Mouse (Mus musculus) neural tube, embryonic 14.5 days (tissue): ENCODE measurements around the gene St6gal1. TPM values are rescaled to one million over a fixed set of nuclear protein-coding genes. Genes with fewer than 3 reads are reported as not detected.

Source experiments
- ATAC-seq: fragments of 200-750 bp; cut with Nextera tagmentation; 2 replicates; pipeline ENCODE4 v1.8.0; 2017; ENCODE audit warnings: low read depth, mild to moderate bottlenecking, moderate TSS enrichment, moderate library complexity
- H3K27ac ChIP-seq: fragments of 300-500 bp; sonication (generic); 2 replicates; pipeline ENCODE4 v1.5.1; 2014; ENCODE audit warnings: low read depth, mild to moderate bottlenecking, control low read depth, low read length, moderate library complexity, mixed read lengths
- H3K27me3 ChIP-seq: fragments of 300-500 bp; sonication (generic); 2 replicates; pipeline ENCODE4 v1.6.1; 2014; ENCODE audit warnings: low read length; ENCODE audit not compliant: control insufficient read depth, insufficient read depth
- H3K36me3 ChIP-seq: fragments of 300-500 bp; sonication (generic); 2 replicates; pipeline ENCODE4 v1.6.1; 2014; ENCODE audit warnings: low read length, mixed read lengths; ENCODE audit not compliant: control insufficient read depth, insufficient read depth
- H3K4me1 ChIP-seq: fragments of 300-500 bp; sonication (generic); 2 replicates; pipeline ENCODE4 v1.6.1; 2014; ENCODE audit warnings: low read length; ENCODE audit not compliant: control insufficient read depth, insufficient read depth
- H3K4me2 ChIP-seq: fragments of 300-500 bp; sonication (generic); 2 replicates; pipeline ENCODE4 v1.6.1; 2014; ENCODE audit warnings: mild to moderate bottlenecking, low read depth, low read length, control low read depth
- H3K4me3 ChIP-seq: fragments of 300-500 bp; sonication (generic); 2 replicates; pipeline ENCODE4 v1.5.1; 2014; ENCODE audit warnings: low read depth, low read length, control low read depth, mixed read lengths
- H3K9ac ChIP-seq: fragments of 300-500 bp; sonication (generic); replicated peaks from 2 replicates; pipeline ENCODE4 v1.6.1; 2014; ENCODE audit warnings: low read depth, mild to moderate bottlenecking, control low read depth, low read length, mixed read lengths
- H3K9me3 ChIP-seq: fragments of 300-500 bp; sonication (generic); 2 replicates; pipeline ENCODE4 v1.6.1; 2016; ENCODE audit warnings: low read length; ENCODE audit not compliant: control insufficient read depth
- WGBS: fragments of 180-500 bp; shearing (Covaris S2); extraction: QIAGEN DNeasy Blood & Tissue Kit; methylation state at CpG from one replicate; pipeline ENCODE4 v1.1.7; 2014; 5-methylcytosine and 5-hydroxymethylcytosine counted together
- polyA plus RNA-seq: library from polyadenylated mRNA; unstranded; fragments of >200 nt; fragmentation: Nextera tagmentation; extraction: Ambion mirVana; gene quantifications from 2 replicates; pipeline ENCODE4 v1.2.1, GENCODE M21; 2014

St6gal1 gene
- polyA plus RNA-seq, 1 experiment from 2014 or later: 23.0 TPM

DNA sequence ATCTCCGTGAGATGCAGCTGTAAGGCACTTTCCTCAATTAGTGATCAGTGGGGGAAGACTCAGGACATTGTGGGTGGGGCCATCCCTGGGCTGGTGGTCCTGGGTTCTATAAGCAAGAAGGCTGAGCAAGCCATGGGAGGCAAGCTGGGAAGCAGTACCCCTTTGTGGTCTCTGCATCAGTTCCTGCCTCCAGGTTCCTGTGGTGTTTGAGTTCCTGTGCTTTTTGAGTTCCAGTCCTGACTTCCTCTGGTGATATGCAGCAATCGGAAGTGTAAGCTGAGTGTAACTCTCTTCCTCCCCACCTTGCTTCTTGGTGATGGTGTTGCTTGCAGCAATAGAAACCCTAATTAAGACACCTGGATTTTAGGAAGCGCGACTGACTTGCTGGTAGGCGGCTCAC is 58.4 kb downstream of the St6gal1 start:
- WGBS: 89% methylated on average over 5 of the region's 5 CpGs
- no peaks in the 10 kb centered on the region for H3K4me1 ChIP-seq
- H3K4me2 ChIP-seq: no peak overlapping the region
- H3K9ac ChIP-seq: no peak overlapping the region
- no peak for ATAC-seq
- no peaks in the 10 kb centered on the region for H3K9me3 ChIP-seq
- no peak overlapping the region for H3K4me3 ChIP-seq
- H3K27me3 ChIP-seq: no peaks in the 10 kb centered on the region
- H3K36me3 ChIP-seq: no peaks in the 10 kb centered on the region
- no peak overlapping the region for H3K27ac ChIP-seq

DNA sequence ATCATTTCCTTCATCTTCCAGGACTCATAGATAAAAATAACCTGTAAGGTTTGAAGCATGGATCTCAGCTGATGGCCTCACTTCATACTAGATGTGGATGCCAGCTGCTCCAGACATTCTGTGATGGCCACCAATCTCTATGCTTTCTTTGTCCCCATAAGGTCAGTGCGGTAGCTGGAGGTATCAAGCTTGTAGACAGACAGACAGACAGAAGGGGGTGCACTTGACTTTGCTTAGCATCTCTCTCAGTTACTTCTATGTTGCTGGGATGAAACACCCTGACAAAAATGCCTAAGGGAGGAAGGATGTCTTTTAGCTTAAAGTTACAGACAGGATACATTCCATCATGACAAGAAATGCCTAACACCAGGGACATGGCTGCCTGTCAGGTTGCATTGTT is 59.1 kb downstream of the St6gal1 start:
- H3K4me2 ChIP-seq: no peak overlapping the region
- no peaks in the 10 kb centered on the region for H3K4me1 ChIP-seq
- H3K27ac ChIP-seq: no peak overlapping the region
- 95% methylated on average over 1 of the region's 1 CpGs for WGBS
- no peaks in the 10 kb centered on the region for H3K36me3 ChIP-seq
- H3K27me3 ChIP-seq: no peaks in the 10 kb centered on the region
- no peak overlapping the region for H3K4me3 ChIP-seq
- H3K9me3 ChIP-seq: no peaks in the 10 kb centered on the region
- ATAC-seq: no peak
- no peak overlapping the region for H3K9ac ChIP-seq

DNA sequence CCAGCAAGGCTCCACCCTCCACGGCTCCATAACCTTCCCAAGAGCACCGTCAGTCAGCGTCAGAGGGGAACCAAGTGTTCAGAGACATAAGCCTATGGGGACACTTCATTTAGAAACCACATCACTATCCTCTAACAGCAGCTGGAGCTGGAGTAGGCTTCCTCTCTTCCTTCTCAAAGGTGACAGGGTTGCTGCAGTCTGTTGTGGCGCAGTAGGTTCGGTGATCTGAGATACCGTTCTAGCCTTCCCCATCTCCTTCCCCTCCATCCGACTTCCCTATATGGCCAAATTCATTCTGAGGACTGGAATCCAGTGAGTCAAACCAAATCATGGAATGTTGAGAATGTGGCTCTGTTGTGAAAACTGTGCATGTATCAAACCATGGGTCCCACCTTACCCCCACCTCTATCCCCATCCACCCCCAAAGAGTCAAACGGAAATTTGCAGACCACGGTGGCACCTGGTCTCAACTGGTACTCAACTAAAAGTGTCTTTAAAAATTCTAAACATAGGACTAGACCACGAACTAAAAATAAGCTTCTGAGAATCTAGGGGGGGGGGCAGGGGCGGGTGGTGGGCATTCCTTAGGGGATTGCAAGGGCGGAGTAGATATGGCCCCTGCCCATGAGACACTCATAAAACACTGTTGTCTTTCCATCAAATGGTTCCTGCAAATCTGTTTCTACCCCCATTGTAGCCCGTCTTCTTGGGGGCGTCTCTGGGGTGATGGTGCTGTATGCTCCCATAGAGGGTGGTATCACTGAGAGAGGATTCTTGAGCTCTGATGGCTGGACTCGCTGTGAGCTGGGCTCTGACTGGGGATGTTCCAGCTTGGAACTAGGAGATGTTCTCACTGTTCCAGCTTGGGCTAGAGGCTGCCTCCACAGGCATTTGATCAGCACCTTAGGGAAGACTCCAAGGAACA is 60.2 kb downstream of the St6gal1 start:
- H3K36me3 ChIP-seq: no peaks in the 10 kb centered on the region
- H3K9ac ChIP-seq: no peak overlapping the region
- no peak overlapping the region for H3K4me3 ChIP-seq
- H3K9me3 ChIP-seq: no peaks in the 10 kb centered on the region
- WGBS: 78% methylated on average over 15 of the region's 15 CpGs
- no peak for ATAC-seq
- no peaks in the 10 kb centered on the region for H3K27me3 ChIP-seq
- no peak overlapping the region for H3K4me2 ChIP-seq
- H3K27ac ChIP-seq: no peak overlapping the region
- H3K4me1 ChIP-seq: no peaks in the 10 kb centered on the region

DNA sequence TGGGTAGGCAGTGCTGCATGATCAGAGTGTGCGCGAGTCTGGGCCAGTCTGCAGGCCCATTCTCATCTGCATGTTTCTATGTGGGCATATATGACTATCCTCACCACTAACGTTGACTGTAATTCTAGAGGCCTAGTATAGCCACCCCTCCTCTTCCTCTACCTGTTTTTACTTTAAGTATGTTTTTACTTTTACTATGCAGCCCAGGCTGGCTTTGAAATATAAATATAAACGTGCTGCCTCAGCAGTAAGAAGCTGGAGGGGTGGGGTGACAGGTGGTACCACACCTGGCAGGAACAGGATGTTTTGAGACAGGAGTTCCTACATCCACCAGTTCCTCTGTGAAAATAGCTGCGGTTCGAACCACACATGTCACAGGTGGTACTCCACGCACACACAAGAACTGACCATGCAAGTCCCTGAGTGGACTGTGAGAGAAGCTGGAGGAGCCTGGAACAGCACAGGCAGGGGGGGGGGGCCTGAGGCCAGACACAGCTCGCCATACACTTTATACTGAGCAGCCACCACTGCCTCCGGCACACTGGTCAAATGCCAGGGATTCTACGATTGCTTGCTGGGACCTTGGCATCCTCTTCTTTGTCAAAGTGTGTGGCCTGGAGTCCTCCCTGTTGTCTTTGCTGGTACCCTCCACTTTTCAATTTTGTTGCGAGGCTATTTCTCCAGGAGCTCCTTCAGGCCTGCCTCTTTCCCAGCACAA is 62.0 kb downstream of the St6gal1 start:
- no peaks in the 10 kb centered on the region for H3K9me3 ChIP-seq
- 87% methylated on average over 11 of the region's 11 CpGs for WGBS
- no peak overlapping the region for H3K27ac ChIP-seq
- H3K4me1 ChIP-seq: no peaks in the 10 kb centered on the region
- no peak overlapping the region for H3K4me3 ChIP-seq
- no peak overlapping the region for H3K4me2 ChIP-seq
- H3K36me3 ChIP-seq: no peaks in the 10 kb centered on the region
- no peaks in the 10 kb centered on the region for H3K27me3 ChIP-seq
- ATAC-seq: no peak
- H3K9ac ChIP-seq: no peak overlapping the region

DNA sequence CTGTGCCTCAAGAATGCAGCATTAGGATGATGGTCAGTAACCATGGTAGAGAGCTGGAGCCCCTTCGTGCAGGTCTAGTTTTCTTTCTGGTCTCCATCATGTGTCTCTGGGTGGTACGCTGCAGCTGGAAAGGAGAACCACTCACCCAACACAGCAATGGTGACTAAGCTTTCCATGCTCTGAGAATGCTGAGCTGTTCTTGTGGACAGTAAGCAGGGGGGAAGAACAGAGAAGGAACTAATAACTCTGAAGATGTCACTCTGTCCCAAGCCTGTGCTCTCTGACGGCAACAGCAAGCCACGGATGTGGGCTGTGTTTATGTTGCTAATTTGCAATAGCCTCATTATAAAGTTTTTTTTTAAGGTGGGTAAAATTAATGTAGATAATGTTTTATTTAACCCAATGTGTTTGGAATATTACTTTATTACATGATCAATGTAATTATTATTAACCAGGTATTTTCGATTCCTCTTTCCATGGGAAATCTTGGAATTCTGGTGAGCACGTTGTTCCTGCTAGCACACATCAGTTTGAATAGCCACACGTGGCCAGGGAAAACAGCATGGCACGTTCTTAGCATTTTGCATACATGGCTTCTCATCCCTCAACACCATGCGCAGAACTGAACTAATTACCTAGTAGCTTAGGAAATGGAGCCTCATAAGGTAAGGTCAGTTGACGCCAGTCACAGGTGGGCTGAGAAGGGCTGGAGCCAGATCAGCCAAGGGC is 62.9 kb downstream of the St6gal1 start:
- H3K27ac ChIP-seq: no peak overlapping the region
- H3K4me1 ChIP-seq: no peaks in the 10 kb centered on the region
- no peaks in the 10 kb centered on the region for H3K9me3 ChIP-seq
- no peak overlapping the region for H3K4me3 ChIP-seq
- H3K27me3 ChIP-seq: no peaks in the 10 kb centered on the region
- no peak overlapping the region for H3K9ac ChIP-seq
- WGBS: 95% methylated on average over 10 of the region's 10 CpGs
- H3K36me3 ChIP-seq: no peaks in the 10 kb centered on the region
- no peak overlapping the region for H3K4me2 ChIP-seq
- ATAC-seq: no peak

DNA sequence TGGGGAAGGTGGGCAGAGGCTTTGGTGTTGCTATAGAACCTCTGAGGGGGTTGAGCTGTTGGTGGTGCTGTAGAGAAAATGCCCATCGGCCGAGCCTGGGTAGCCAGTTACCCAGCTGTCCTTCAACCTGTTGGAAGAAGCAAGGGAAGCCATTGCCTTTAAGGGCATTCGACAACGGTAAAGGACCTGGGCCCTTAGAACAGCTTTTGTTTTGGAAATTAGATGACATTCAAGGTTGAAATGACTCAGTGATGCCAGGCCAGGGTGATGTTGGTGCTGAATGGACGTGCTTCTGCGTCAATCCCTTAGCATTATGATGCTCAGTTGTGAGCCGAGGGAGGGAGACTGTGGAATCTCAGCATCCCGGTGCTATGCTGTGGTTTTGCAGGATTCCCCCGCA is 63.6 kb downstream of the St6gal1 start:
- no peak overlapping the region for H3K9ac ChIP-seq
- ATAC-seq: no peak
- no peaks in the 10 kb centered on the region for H3K4me1 ChIP-seq
- no peak overlapping the region for H3K27ac ChIP-seq
- no peaks in the 10 kb centered on the region for H3K27me3 ChIP-seq
- no peak overlapping the region for H3K4me3 ChIP-seq
- 91% methylated on average over 9 of the region's 9 CpGs for WGBS
- no peak overlapping the region for H3K4me2 ChIP-seq
- H3K9me3 ChIP-seq: no peaks in the 10 kb centered on the region
- no peaks in the 10 kb centered on the region for H3K36me3 ChIP-seq

DNA sequence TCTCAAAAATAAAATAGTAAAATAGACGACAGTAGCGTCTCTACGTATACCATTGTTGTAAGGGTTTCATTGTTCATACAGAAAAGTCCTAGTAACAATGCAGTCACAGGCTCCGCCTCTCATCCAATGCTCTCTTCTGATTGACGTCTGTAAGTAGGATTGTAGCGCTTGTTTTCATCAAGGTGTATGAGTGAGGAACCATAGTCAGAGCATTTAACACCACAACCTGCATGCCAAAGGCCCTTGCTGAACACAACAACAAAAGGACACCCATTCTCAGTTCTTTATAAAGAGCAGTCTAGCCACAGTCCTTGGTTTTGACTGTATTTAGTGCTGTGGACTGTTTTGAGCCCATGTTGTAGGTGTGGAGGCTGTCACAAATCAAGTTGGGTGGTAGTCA is 64.9 kb downstream of the St6gal1 start:
- Histone ChIP-seq H3K27ac (no peak overlapping the region), H3K9ac (no peak overlapping the region), H3K4me3 (no peak overlapping the region), H3K9me3 (no peaks in the 10 kb centered on the region), H3K27me3 (no peaks in the 10 kb centered on the region), H3K4me2 (no peak overlapping the region), H3K36me3 (no peaks in the 10 kb centered on the region), H3K4me1 (no peaks in the 10 kb centered on the region)
- no peak for ATAC-seq
- 93% methylated on average over 6 of the region's 6 CpGs for WGBS

DNA sequence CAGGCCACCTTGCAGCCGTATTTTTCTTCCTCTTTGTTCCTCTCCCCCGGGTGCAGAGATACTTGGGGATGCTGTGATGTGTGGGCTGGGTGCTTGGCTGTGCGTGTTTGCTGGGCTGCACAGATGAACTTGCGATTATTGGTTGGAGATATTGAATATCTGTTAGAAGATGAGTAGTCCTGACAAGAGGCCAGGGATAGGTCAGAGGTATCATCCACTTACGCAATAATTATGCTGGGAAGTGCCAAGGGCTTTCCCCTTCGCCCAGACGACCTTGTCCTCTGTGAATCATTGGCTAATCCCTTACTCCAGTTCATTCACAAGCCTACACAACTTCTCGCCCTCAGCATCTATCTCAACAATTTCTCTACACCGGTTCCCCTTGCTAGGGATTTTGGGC is 65.6 kb downstream of the St6gal1 start:
- no peak overlapping the region for H3K4me2 ChIP-seq
- H3K27ac ChIP-seq: no peak overlapping the region
- no peaks in the 10 kb centered on the region for H3K36me3 ChIP-seq
- no peak for ATAC-seq
- no peaks in the 10 kb centered on the region for H3K4me1 ChIP-seq
- no peaks in the 10 kb centered on the region for H3K27me3 ChIP-seq
- H3K4me3 ChIP-seq: no peak overlapping the region
- no peak overlapping the region for H3K9ac ChIP-seq
- no peaks in the 10 kb centered on the region for H3K9me3 ChIP-seq
- 86% methylated on average over 9 of the region's 9 CpGs for WGBS

DNA sequence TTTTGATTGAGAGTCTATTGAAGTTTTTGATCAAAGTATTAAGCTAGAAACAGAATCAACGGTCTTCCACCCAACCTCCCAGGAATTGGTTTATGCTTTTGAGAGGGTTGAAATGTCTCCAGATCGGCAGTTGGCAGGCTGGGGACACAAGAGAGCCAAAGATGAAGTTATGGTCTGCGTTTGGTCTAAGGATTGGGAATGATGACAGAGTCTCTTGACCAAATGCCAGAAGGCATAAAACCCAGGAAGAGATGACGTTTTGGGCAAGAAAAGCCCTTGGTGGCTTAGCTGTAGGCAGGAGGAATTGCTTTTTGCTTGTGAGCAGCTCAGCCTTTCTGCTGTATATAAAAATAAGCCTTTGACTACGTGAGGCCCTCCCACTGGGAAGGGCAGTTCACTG is 67.0 kb downstream of the St6gal1 start:
- H3K27me3 ChIP-seq: no peaks in the 10 kb centered on the region
- H3K36me3 ChIP-seq: no peaks in the 10 kb centered on the region
- WGBS: 77% methylated on average over 5 of the region's 5 CpGs
- H3K9me3 ChIP-seq: no peaks in the 10 kb centered on the region
- H3K4me2 ChIP-seq: no peak overlapping the region
- no peaks in the 10 kb centered on the region for H3K4me1 ChIP-seq
- no peak overlapping the region for H3K4me3 ChIP-seq
- ATAC-seq: no peak
- H3K9ac ChIP-seq: no peak overlapping the region
- no peak overlapping the region for H3K27ac ChIP-seq
